Mouse (Mus musculus) adrenal gland, postnatal 4 days (tissue): ENCODE results near the gene Tdrd12. TPM values are rescaled to one million over a fixed set of nuclear protein-coding genes. Genes with fewer than 3 reads are reported as not detected.
"Not testable (repeated sequence)": the region's sequence is repeated elsewhere in the genome, so short reads cannot be mapped to it uniquely, and the experiment has no call there.

ENCODE experiments used
- DNase-seq, 2 experiments: peaks; one replicate each; pipeline ENCODE4 v3.0.0; 2021 to 2022; ENCODE audit warnings: low spot score in 2 of 2, mixed read lengths in 2 of 2
- long read RNA-seq, 2 experiments: library from polyadenylated mRNA; stranded (forward); transcript quantifications; one replicate each; pipeline ENCODE4 v2.0.0; 2021
- total RNA-seq, 2 experiments: library from RNA; stranded (reverse); gene quantifications; 2 replicates each; pipeline ENCODE4 v1.2.3; 2021

The Tdrd12 gene
- under 1 TPM; 0.11 to 0.67 TPM for total RNA-seq
- long read RNA-seq, experiment 1, result 0 reads
- long read RNA-seq, experiment 2, result 0 reads

DNA sequence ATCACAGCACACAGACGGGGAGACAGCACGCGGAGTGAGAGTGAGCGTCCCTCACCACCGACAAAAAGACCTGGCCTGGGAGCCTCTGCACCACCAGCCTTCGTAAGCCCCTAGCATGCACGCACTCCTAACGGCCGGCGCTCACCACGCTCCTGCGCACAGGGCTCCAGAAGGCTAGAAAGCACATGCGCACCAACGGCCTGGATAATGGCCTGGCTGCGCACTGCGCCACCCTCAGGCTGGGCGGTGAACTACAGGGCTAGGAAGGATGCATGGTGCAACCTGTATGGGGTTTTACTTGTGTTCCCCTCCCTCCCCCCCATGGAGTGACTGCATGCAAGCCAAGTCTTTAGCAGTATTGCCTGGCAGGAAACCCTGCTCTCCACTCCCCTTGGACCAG is at the start of gene Tdrd12:
Gene Tdrd12 (minus strand): TSS at position 184 of the 400 bp plus-strand sequence.
- no peak for DNase-seq

DNA sequence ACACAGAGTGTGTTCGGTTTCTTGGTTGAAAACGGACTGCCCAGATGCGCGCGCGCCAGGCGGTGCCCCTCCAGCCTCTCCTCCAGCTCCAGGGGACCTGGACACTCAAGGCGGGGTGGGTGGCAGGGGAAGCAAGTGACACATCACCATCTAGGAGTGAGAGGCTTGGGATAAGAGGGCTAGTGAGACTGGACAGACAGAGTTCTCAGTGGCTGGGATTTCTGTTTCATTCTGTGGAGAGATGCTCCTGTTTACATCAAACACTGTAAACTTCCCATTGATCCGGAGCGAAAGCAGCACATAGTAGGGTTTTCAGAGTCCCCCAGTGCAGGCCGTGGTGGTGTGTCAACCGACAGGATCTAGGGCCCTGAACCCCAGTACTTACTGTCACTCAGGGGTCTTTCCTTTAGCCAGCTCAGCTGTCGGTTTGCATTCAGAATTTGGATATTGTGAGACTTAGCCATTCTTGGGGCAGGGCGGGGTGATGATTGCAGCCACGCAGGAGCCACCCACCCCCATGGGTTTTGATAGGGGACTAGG is 49.4 kb upstream of the Tdrd12 start:
- DNase-seq, result no peak

DNA sequence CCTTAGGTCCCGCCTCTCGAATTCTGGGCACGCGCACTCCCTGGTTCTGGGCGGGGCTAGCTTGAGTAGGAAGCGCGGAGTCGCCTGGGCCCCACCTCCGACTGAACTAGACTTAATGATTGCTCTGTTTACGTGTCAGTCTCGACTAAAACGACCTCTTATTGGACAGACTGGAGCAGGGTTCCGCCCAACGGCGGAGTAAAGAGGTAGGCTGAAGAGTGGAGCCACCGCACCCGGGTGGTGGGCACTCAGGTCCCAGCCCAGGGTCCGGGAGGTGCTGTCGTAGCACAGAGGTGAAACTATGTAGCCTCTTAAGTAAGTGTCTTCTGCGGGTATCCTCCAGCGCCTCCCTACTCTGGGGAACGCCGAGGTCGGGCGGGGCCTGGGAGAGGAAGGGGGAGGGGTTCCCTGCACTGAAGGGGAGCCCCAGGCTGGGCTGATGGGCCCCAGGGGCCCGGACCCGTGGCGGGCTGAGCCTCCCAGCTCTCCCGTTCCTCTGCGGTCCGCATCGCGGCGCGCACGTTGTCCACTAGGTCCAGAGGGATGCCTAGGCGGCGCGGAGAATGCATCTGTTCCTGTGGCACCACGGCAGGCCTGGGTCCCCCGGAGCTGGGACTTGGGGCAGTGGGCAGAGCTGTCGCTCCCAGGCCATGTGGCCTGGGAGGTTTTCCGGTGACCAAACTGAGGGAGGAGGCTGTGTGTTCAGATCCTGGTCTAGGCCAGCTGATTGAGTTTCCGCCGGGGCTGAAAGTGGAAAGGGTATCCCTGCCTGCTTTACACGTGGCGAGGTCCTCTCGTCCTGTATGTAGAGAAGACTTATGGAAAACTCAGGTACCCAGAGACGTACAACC is 48.7 kb upstream of the Tdrd12 start, which contains the start of gene Ankrd27:
Gene Ankrd27 (plus strand): TSS at position 190 of the 851 bp plus-strand sequence.
- peak; percentile 81 to 90 for DNase-seq

DNA sequence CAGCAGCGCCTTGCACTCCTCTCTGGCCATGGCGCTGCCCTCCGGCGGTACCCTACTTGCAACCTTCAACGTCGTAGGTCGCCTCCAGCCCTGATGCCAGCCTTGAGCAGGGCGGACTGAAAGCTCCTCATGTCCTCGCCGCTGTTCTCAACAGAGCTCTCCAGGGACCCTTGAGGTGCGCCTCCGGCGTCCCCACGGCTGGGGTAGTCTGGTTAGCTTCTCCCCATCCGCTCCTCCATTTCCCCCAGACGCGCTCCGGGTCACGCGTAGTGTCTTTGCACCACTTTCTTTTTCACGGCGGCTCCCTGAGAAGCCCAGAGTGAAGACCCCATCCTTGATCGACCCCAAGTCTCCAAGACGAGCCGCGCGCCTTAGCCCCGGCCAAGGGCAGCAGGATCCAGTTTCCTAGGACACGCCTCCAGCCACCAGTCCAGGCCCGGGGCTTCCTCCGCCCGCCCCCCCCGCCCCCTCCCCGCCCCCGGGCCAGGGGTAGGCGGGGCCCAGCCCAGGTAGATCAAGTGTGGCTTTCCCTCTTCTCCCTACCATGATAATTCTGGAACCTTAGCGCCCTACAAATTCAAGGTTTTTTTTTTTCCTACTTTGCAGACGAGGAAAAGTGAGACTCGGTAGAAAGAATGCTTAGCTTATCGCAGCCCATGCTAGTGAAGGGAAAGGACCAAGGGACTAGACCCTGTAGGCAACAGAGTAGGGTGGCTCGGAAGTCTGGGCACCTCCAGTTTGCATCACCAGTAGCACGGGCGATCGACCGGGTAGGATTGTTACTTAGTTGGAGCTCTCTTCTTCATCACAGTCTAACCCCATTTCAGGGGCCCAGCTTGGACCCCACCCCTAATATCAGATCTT is 47.9 kb upstream of the Tdrd12 start, which contains the start of gene Rgs9bp:
Gene Rgs9bp (minus strand): TSS at position 392 of the 864 bp plus-strand sequence.
- no peak for DNase-seq

DNA sequence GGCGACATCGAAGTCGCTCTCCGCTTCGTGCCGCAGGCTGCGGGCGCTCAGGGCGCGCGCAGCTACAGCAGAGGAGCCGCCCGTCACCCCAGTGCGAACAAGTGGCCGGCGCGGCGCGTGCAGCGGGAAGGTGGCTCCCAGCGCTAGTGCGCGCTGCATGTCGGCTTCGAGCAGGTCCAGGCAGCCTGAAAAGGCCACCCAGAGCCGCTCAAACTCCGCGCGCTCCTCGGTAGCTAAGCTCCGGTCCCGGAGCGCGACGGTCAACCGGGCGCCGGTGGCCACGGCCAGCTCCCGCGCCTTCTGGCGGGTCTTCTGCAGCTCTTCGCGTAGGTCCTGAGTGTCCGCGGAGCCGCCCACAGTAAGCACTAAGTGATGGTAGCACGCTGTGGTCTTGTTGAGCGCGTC is 47.2 kb upstream of the Tdrd12 start:
- DNase-seq, result no peak

DNA sequence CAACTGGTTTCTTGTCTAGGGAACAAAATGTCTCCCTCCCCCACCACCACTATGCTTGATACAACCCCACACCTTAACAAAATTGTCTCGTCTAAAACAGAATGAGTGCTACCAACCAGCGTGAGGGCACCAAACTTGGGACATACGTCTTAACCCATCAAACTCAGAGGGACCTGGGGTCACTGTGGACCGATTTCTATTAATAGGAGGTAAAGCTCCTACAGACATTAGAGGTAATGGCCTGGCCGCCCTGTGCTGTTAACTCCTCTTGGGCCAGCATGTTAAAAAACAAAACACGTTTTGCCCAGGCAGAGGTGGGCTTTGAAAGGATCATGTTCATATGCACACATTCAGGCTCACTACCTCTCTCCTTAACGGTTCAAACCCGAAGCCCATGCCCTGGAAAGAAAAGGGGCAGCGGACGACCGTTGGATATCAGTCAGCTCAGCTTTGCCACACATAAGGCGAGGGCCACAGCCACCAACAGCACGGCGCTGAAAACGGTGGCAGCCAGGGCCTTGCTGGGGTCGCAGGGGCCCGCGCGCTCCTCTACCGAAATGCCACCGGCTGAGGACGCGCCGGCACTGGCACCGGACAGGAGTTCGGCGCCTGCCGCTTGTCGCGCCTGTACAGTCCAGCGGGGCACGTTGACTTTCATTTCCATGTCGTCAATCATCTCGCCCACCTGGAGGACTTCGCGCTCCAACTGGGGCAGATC is 46.7 kb upstream of the Tdrd12 start:
- no peak for DNase-seq

DNA sequence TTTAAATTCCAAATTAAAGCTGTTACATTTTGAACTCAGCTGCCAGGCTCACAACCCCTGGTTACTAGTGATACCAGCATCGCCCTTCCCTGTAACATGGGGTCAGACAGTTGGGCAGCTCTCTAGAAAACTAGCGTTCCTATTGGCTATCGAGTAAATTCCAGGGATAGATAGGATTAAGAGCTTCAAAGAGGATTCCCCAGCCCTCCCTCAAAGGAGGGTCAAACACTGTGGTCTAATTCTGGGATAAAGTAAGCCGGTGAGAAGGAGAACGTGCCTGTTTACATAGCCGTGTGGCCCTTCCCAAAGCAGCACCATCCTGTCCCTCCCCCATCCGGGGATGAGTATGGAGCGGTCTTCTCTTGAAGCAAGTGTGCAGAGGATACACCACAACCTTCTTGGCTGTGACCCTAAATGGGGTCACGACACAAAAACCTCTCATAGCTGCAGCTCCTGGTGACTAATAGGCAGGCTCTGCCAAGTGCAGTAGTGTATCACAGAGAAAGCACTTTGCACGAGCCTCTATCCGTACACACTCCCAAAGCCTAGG is 46.0 kb upstream of the Tdrd12 start:
- no peak for DNase-seq

DNA sequence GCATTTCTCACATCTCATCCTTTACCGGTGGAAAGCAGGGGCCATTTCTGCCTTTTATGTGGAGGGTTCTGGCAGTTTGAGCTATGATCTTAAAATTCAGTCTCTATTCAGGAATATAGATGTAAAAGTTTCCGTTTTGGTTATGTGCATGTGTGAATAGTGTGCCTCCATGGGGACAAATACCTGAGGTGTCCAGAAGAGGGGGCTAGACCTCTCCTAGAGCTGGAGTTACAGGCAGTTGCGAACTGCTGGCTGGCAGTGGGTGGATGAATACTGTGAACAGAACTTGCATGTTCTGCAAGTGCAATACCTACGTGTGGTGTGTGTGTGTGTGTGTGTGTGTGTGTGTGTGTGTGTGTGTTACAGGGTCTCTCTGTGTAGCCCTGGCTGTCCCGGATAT is 45.2 kb upstream of the Tdrd12 start:
- DNase-seq, result no peak

DNA sequence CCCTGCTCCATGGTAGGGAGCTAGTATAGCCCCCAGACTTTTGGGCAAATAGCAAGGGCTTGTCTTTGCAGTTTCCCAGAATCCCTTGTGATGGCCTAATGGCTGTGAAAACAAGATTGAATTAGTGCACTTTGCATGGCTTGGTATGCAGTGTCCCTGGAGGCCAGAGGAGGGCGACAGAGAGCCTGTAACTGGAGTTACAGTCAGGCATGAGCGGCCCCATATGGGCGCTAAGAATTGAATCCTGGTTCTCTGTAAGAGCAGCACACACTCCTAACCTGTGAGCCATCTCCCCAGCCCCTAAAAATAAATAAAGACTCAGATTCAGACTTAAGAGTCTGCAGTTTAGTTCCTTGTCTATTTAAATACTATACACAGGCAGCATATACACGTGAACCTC is 42.3 kb upstream of the Tdrd12 start:
- no peak for DNase-seq

DNA sequence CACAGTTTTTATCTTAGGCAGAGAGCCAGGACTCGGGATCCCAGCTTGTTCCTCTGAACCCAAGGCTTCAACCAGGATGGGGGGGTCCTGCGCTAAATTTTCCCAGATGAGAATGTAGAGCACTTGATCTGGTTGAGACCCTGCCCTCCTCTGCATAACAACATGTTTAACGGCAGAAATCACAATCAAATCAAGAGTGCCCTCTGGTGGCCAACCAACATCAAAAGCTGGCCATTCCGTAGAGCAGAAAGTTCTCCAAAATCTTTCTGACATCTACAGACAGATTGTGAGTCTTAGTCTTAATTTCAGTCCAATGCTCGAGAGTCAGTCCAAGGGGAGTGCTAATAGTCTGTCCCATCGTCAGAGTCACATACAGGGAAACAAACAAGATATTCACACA is 33.3 kb upstream of the Tdrd12 start:
- not testable (repeated sequence) for DNase-seq

DNA sequence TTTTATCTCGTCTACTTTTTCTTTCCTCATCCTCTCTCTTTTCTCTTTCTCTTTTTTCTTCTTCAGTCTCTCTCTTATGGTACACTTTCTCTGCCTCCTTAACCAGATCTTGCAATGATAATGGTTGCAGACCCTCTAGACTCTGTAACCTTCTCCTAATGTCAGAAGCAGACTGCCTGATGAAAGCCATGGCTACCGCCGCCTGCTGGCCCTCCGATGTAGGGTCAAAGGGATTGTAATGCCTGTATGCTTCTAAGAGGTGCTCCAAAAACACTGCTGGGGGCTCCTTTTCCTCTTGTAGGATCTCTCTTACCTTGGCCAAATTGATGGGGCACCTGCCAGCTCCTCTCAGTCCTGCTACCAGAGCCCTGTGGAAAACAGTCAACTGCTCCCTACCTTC is 32.2 kb upstream of the Tdrd12 start:
- DNase-seq, result not testable (repeated sequence)

DNA sequence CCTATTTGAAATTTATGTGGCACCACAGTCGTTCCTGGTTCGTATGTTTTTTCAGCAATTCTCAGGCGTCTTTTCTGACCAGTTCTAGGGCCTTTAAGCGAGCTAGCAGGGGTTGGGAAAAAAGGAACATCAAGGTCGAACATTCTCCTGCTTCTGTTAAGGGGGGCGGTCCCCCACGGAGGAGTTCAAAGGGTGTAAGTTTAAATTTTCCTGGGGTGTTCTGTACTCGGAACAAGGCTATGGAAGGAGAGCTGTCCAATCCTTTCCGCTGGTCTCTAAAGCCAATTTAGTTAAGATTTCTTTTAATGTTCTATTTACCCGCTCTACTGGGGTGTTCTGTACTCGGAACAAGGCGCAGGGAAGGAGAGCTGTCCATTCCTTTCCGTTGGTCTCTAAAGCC is 28.4 kb upstream of the Tdrd12 start:
- not testable (repeated sequence) for DNase-seq

DNA sequence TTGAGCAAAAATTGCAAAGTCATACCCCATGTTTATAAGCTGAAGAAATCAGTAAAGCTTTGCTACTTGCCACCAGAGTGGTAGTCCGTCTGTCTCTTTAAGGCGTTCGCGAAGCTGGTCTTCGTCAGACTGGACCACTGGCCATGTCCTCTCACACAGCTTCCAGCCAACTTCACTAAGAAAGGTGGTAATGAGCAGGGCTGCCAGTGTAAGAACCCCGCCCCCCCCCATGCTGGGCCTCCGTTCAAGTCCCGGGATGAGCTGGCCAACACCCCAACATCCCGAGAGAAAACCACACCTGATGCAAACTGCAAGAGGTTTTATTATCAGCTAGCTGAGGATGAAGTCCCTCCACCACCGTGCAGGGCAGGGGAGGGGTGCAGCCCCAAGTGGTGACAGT is 27.3 kb upstream of the Tdrd12 start:
- not testable (repeated sequence) for DNase-seq

DNA sequence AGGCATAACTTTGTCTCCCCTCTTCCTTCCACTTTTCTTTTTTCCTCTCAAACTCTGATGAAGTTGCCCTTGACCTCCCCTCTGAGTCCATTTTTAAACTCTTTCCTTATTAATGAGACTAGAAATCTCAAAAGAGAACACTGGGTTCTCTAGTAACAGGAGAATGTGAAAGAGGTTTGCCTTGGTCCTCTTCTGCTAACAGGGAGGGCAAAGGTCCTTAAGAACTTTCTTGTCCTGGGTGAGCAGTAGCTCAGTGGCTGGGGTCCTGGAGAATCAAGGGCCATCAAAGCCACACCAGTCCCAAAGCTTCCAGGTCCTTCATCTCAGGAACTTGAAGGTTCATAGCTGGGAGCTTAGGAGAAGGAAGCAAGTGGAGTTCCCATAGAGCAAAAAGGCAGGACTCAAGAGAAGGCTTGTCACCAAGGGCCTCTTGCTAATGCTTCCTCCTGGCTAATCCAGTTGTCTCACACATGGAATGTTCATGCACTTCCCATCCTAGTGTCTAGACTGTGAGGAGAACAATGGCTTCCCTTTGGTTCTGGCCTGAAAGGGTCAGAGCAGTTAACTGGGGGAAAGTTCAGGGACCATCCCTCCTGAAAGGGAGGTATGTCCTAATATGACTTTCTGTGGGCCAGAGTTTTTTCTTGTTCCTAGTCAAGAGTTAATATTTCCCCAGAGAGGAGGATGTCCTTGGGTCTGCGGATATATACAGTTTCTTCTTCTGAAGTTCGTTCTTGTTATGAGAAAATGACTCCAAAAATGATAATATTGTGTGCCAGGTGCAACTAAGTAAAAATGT is 26.7 kb upstream of the Tdrd12 start:
- DNase-seq, result no peak

DNA sequence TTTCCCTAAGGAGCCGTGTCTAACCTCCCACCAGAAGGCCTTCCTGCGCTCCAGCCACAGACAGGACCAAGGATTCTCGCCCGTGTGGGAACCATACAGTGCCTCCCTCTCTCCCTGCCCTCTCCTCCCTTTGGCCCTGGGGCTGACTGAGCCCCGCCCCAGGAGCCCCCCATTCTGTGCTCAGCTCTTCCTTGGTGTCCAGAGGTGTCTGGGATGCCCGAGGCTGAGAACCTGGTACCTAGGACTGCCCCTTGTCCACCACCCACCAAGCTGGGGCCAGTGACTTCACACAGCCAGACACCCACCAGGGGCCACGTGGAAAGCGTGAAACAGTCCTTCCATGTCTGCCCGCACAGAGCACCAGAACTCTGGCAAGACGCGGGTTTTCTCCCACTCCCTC is 25.5 kb upstream of the Tdrd12 start:
- no peak for DNase-seq

DNA sequence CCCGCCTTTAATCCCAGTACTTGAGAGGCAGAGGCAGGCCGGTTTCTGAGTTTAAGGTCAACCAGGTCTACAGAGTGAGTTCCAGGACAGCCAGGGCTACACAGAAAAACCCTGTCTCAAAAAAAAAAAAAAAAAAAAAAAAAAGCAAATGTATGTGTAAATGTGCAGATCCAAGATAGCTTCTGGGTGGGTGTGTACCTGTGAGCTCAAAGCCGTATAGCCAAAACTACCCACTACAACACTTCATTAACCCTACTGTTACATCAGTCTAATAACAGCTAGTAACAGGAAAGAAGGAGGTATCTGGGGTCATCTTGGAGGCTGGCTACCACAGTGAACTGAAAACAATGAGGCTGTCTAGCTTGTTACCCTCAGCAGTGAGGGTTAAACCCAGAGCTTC is 22.3 kb upstream of the Tdrd12 start:
- DNase-seq, result no peak

DNA sequence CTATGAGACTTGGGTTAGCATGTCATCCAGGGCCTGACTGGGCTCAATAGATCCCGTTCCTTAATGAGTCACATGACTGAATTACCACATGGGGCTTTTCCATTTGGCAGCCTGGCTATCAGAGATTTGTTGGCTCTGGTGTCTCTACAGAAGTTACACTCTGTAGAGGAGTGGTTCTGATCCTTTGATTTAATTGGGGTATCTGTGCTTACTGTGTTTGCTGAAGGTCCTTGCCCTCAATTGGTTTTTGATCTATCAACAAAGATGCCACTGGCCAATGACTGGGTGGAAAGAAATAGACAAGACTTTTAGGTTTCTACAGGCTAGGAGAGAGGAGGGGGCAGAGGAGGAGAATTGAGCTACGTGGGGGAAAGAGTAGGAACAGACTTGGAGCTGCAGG is 21.1 kb upstream of the Tdrd12 start:
- DNase-seq, result no peak

DNA sequence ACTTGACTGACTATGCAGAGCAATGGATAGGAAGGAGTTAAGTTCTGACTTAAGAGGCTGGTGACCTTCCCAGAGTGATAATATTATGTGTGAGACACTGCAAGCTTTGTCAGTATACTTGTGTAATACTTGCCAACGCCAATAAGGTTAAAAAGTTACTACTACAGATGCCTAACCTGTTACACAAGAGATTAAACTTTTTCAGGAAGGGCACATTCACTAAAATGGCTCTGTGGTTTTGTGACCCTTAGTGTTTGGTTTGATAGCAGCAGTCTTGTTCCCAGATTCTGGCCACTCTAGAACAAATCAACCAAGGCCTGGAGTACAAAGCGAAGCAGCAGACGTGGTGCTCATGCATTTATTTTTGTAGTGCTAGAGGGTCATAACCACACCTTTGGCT is 20.0 kb upstream of the Tdrd12 start:
- no peak for DNase-seq

DNA sequence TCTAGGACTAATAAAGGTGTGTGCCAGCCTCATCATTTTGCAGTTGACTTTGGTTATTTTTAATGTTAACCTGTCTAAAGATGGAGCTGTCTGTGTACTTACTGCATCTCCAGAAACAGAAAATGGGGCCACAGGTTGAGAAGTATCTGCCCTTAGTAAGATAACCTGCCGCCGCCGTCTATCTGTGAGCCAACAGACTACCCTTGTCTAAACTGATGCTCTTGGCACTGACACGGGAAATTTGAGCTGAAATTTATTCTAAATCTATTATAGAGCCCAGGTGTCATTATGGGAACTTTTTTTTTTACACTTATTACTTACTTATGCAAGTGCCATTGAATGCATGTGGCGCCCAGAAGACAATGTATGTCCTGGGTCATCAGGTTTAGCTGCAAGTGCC is 19.4 kb upstream of the Tdrd12 start:
- DNase-seq, result no peak

DNA sequence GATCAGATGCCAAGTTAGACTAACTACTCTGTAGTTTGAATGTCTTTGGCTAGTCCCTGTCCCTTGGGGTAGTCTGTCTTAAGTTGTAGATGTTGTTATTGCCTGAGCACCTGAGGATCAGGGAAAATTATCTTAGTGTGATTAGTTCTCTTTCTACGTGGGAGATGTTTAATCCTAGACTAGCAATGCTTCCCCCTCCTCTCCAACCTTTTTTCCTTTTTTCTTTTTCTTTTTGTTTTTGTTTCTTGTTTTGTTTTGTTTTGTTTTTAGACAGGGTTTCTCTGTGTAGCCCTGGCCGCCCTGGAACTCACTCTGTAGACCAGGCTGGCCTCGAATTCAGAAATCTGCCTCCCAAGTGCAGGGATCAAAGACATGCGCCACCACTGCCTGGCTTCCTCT is 18.7 kb upstream of the Tdrd12 start, which contains the start of gene Nudt19:
Gene Nudt19 (minus strand): TSS at position 100 of the 399 bp plus-strand sequence.
- no peak for DNase-seq
